Mouse (Mus musculus): Measurements from ENCODE around the gene Entpd6. TPM values are rescaled to one million over a fixed set of nuclear protein-coding genes. Genes with fewer than 3 reads are reported as not detected.
A peak's percentile ranks its signal among the peaks of the same experiment; 100 is the strongest.

Entpd6 gene
- total and polyA plus RNA-seq, 3 experiments = 6.7 to 25.2 (median 8.4) TPM

DNA sequence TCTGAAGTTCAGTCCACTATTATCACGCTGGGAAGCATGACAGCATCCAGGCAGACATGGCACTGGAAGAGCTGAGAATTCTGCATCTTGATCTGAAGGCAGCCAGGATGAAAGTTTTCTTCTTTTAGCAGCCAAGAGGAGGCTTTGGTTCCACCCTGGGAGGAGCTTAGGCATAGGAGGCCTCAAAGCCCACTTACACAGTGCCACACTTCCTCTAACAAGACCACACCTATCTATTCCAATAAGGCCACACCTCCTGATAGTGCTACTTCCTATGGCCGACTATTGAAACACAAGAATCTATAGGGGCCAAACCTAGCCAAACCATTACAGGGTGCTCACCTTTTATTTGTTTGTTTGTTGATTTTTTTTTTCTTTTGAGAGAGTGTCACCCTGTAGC, 34.0 kb downstream of the Entpd6 start:
- H3K36me3 ChIP-seq (replicated peaks) = no peaks in the 10 kb centered on the region
- no peak for TF ChIP-seq GATA1 (IDR thresholded peaks at IDR 0.05; ENCODE audit: borderline replicate concordance, low read length)
- TF ChIP-seq GATA2 (IDR thresholded peaks at IDR 0.05; ENCODE audit: borderline replicate concordance, low read depth, low read length) = no peak
- no peak for TF ChIP-seq TAL1 (conservative IDR thresholded peaks at IDR 0.05; ENCODE audit: low read depth, low read length)
- no peak for TF ChIP-seq CTCF (IDR thresholded peaks at IDR 0.05; ENCODE audit: low read depth, low read length)
- TF ChIP-seq POLR2AphosphoS5 (IDR thresholded peaks at IDR 0.05; ENCODE audit: insufficient replicate concordance, low read depth, low read length) = no peak
- no peak for DNase-seq (ENCODE audit: low spot score)
- H3K9me3 ChIP-seq (replicated peaks) = no peaks in the 10 kb centered on the region
- H3K4me3 ChIP-seq (ENCODE audit: low read depth, low read length) = no peak overlapping the region
- peaks cover 34% of the 10 kb centered on the region for H3K4me1 ChIP-seq (ENCODE audit: insufficient read depth, low read depth, low read length)
- H3K27me3 ChIP-seq (ENCODE audit: insufficient read depth, low read length) = peaks cover 14% of the 10 kb centered on the region
- ATAC-seq (ENCODE audit: extremely low read depth, insufficient number of reproducible peaks, low FRiP score, poor library complexity, severe bottlenecking) = peak; percentile 48; the same call in 1 of the 2 replicates

DNA sequence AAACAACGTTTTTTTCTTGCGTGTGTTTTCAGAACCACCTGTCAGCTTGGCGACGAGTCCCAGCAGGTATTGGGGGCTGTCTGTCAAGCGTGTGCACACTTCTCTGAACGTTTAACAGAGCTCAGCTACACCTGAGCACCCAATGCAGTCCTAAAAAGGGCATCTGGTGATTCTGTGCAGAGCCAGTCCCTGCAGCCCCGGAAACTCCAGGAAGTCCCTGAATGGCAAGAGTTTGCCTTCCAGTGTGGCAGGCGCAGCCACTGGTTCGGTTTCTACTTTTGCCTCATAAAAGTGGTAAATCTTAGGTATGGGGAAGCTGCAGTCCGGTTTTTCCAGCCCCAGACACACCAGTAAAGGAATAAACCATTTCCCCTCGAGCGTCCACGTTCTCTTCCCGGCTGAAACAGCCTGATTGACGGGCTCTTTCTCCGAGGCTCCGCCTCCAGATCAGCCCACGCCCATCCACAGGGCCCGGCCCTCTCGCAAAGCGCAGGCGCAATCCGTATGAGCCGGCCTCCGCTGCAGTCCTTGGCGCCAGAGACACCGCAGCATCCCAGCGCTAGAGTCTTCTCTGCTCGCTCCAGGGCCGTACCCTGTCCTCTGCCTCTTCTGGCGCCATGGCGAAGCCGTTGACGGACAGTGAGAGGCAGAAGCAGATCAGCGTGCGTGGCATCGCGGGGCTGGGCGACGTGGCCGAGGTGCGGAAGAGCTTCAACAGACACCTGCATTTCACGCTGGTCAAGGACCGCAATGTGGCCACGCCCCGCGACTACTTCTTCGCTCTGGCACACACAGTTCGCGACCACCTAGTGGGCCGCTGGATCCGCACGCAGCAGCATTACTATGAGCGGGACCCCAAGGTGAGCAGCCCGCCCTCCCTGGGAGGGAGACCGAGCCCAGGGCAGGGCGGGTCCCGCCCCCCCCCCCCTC, 37.7 kb downstream of the Entpd6 start, which contains the start of gene Pygb:
Gene Pygb (plus strand): TSS at position 485 of the 930 bp plus-strand sequence.
- peaks cover 2% of the 10 kb centered on the region for H3K36me3 ChIP-seq (replicated peaks)
- H3K9me3 ChIP-seq (replicated peaks) = no peaks in the 10 kb centered on the region
- ATAC-seq (ENCODE audit: extremely low read depth, insufficient number of reproducible peaks, low FRiP score, poor library complexity, severe bottlenecking) (peak; percentile 95), DNase-seq (ENCODE audit: low spot score) (peak; percentile 85)
- TF ChIP-seq GATA1 (IDR thresholded peaks at IDR 0.05; ENCODE audit: borderline replicate concordance, low read length) (no peak), GATA2 (IDR thresholded peaks at IDR 0.05; ENCODE audit: borderline replicate concordance, low read depth, low read length) (no peak), CTCF (IDR thresholded peaks at IDR 0.05; ENCODE audit: low read depth, low read length) (no peak), POLR2AphosphoS5 (IDR thresholded peaks at IDR 0.05; ENCODE audit: insufficient replicate concordance, low read depth, low read length) (no peak), TAL1 (conservative IDR thresholded peaks at IDR 0.05; ENCODE audit: low read depth, low read length) (no peak)
- peak within 1 kb of the TSS; percentile 97 for H3K4me3 ChIP-seq (ENCODE audit: low read depth, low read length)
- H3K27me3 ChIP-seq (ENCODE audit: insufficient read depth, low read length) = no peaks in the 10 kb centered on the region; the same call in none of the 2 replicates
- H3K4me1 ChIP-seq (ENCODE audit: insufficient read depth, low read depth, low read length) = peaks cover 35% of the 10 kb centered on the region

DNA sequence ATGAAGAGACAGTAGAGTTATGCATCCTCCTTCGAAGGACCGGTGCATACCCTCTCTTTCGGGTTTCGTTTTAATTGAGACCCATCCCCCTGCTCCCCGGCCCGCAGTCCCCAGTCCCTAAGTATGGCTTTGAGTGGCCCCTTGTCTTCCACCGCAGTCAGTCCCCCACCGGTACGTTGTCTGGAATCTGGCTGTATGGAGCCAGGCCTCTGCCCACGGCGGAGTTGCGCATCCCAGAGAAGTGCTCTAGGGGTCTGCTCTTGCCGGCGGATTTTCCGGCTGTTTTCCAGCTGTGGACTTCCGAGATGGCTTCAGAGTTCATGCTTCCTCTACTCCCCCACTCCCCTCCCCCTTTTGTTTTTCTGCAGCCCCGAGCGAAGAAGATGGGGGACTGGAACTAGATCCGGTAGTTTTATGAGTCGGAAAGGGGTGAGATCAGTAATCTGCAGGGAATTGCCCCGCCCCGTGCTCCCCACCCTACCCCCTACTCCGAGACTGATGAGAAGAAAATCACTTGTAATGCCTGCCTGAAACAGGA, 38.5 kb downstream of the Entpd6 start:
- H3K4me1 ChIP-seq (ENCODE audit: insufficient read depth, low read depth, low read length) = peaks cover 35% of the 10 kb centered on the region
- peaks cover 5% of the 10 kb centered on the region for H3K36me3 ChIP-seq (replicated peaks)
- DNase-seq (ENCODE audit: low spot score) (peak; percentile 9), ATAC-seq (ENCODE audit: extremely low read depth, insufficient number of reproducible peaks, low FRiP score, poor library complexity, severe bottlenecking) (no peak)
- H3K27me3 ChIP-seq (ENCODE audit: insufficient read depth, low read length) = no peaks in the 10 kb centered on the region; the same call in none of the 2 replicates
- peak overlapping the region; percentile 97 for H3K4me3 ChIP-seq (ENCODE audit: low read depth, low read length)
- H3K9me3 ChIP-seq (replicated peaks) = no peaks in the 10 kb centered on the region
- TF ChIP-seq GATA2 (IDR thresholded peaks at IDR 0.05; ENCODE audit: borderline replicate concordance, low read depth, low read length) = no peak
- TF ChIP-seq POLR2AphosphoS5 (IDR thresholded peaks at IDR 0.05; ENCODE audit: insufficient replicate concordance, low read depth, low read length) = no peak
- no peak for TF ChIP-seq CTCF (IDR thresholded peaks at IDR 0.05; ENCODE audit: low read depth, low read length)
- TF ChIP-seq TAL1 (conservative IDR thresholded peaks at IDR 0.05; ENCODE audit: low read depth, low read length) = no peak
- TF ChIP-seq GATA1 (IDR thresholded peaks at IDR 0.05; ENCODE audit: borderline replicate concordance, low read length) = no peak

DNA sequence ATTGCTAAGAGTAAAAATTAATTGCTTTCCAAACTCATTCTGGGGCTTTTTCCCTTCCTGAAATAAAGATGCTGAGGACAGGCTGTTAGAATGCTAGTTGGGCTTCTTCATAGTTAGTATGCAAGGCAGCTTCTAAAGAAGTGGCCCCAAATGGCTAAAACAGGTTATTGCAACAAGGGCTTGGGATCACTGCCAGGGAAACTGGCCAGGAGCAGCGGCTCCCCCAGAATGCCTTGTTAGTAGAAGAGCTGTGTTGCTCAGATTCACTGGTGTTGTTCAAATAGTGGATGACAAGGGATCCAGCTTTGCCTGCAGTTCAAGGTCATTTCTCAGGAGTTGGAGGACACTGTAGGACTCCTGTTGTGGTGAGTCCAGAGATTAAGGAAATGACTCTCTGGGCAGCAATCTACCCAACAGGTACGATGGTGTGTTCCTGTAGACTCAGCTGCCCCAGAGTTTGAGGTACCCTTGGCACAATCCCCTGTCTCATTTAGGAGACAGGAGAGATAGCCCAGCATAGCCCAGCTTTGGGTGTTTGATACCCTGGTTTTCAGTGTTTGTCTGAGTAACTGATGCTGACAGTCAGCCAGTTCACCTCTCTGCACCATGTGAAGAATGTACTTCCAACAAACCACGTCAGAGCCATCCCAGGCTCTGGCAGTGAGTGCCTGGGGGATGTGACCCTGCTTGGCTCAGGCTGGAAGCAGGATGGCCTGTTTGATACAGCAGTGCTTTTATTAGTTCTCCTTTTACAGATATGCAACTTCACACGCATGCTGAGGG, 40.1 kb downstream of the Entpd6 start:
- H3K4me1 ChIP-seq (ENCODE audit: insufficient read depth, low read depth, low read length) = peaks cover 21% of the 10 kb centered on the region
- no peak for DNase-seq (ENCODE audit: low spot score)
- no peaks in the 10 kb centered on the region; the same call in none of the 2 replicates for H3K27me3 ChIP-seq (ENCODE audit: insufficient read depth, low read length)
- H3K36me3 ChIP-seq (replicated peaks) = peaks cover 9% of the 10 kb centered on the region
- H3K4me3 ChIP-seq (ENCODE audit: low read depth, low read length) = no peak overlapping the region
- no peaks in the 10 kb centered on the region for H3K9me3 ChIP-seq (replicated peaks)
- ATAC-seq (ENCODE audit: extremely low read depth, insufficient number of reproducible peaks, low FRiP score, poor library complexity, severe bottlenecking) = no peak
- TF ChIP-seq POLR2AphosphoS5 (IDR thresholded peaks at IDR 0.05; ENCODE audit: insufficient replicate concordance, low read depth, low read length) = no peak
- TF ChIP-seq GATA1 (IDR thresholded peaks at IDR 0.05; ENCODE audit: borderline replicate concordance, low read length) = no peak
- no peak for TF ChIP-seq CTCF (IDR thresholded peaks at IDR 0.05; ENCODE audit: low read depth, low read length)
- TF ChIP-seq GATA2 (IDR thresholded peaks at IDR 0.05; ENCODE audit: borderline replicate concordance, low read depth, low read length) = no peak
- TF ChIP-seq TAL1 (conservative IDR thresholded peaks at IDR 0.05; ENCODE audit: low read depth, low read length) = no peak

DNA sequence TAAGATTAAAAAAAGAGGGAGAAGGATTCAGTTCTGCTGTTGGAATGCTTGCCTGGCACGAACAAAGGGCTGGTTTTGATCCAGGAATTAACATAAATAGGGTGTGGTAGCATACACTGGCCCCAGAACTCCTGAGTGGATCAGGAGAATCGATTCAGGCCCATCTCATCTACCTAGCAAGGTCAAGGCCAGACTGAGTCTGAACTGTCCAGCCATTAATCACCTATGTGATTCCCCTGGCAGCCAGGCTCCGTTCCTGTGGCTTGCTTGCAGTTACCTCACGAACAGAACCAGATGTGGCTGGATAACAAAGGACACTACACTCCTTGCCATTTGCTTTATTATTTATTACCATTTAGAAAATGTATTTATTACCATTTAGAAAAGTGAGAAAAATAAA, 44.5 kb downstream of the Entpd6 start:
- peaks cover 15% of the 10 kb centered on the region for H3K36me3 ChIP-seq (replicated peaks)
- H3K27me3 ChIP-seq (ENCODE audit: insufficient read depth, low read length) = no peaks in the 10 kb centered on the region
- H3K4me3 ChIP-seq (ENCODE audit: low read depth, low read length) = no peak overlapping the region
- H3K4me1 ChIP-seq (ENCODE audit: insufficient read depth, low read depth, low read length) = no peaks in the 10 kb centered on the region
- ATAC-seq (ENCODE audit: extremely low read depth, insufficient number of reproducible peaks, low FRiP score, poor library complexity, severe bottlenecking) = no peak
- no peak for DNase-seq (ENCODE audit: low spot score)
- no peaks in the 10 kb centered on the region for H3K9me3 ChIP-seq (replicated peaks)
- no peak for TF ChIP-seq POLR2AphosphoS5 (IDR thresholded peaks at IDR 0.05; ENCODE audit: insufficient replicate concordance, low read depth, low read length)
- TF ChIP-seq TAL1 (conservative IDR thresholded peaks at IDR 0.05; ENCODE audit: low read depth, low read length) = no peak
- no peak for TF ChIP-seq GATA1 (IDR thresholded peaks at IDR 0.05; ENCODE audit: borderline replicate concordance, low read length)
- TF ChIP-seq CTCF (IDR thresholded peaks at IDR 0.05; ENCODE audit: low read depth, low read length) = no peak
- TF ChIP-seq GATA2 (IDR thresholded peaks at IDR 0.05; ENCODE audit: borderline replicate concordance, low read depth, low read length) = no peak

All from G1E (cell line).